Mouse (Mus musculus) CD4-positive, CD25-positive, alpha-beta regulatory T cell, adult 9 weeks (primary cell): ENCODE results near the gene Depdc1a. TPM values are rescaled to one million over a fixed set of nuclear protein-coding genes. Genes with fewer than 3 reads are reported as not detected.

Experiments
- polyA plus RNA-seq: library from polyadenylated mRNA; unstranded; fragments of 100-300 nt; shearing (Covaris generic); gene quantifications from one replicate; pipeline ENCODE4 v1.2.1, GENCODE M21; 2017

The Depdc1a gene
- polyA plus RNA-seq, result 1.6 TPM

DNA sequence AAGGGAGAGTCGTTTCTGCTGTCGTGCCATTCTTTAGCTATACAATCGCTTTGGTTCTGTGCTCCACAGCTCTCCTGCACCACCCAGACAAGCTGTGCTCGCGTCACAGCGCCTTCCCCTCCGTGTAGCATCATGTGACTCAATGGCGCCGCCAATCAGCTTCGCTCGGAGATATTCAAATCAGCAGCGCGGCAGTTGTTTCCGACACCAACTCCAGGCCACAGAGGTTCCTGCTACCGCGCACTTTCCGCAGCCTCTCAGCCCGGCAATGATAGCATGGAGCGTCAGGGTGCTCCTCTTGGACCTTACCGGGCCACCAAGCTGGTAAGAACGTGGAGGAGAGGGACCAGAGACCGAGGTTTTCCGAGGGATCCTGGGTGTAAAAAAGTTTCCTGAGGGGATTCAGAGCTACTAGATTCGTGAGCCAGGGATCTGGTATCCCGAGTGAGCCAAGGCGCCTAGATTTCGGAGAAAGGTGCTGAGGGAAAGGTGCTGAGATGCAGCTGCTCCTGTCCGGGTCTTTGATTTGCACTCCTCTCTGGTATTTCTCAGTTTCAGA lies at the start of gene Depdc1a:
Gene Depdc1a, plus strand, starts transcription at position 191 of the 559 bp plus-strand sequence.

Other genes starting within 250 kb of the Depdc1a start
- gene Rpe65, start 103.7 kb downstream of the Depdc1a start, polyA plus RNA-seq, result not detected